Mouse (Mus musculus) embryonic facial prominence, embryonic 15.5 days (tissue): ENCODE measurements around the gene Zfp455. TPM values are rescaled to one million over a fixed set of nuclear protein-coding genes. Genes with fewer than 3 reads are reported as not detected.
"Not testable (repeated sequence)": the region's sequence is repeated elsewhere in the genome, so short reads cannot be mapped to it uniquely, and the experiment has no call there.

Experiments
- ATAC-seq: fragments of 200-750 bp; cut with Nextera tagmentation; 2 replicates; pipeline ENCODE4 v1.8.0; 2017; ENCODE audit warnings: low read depth, moderate TSS enrichment; ENCODE audit not compliant: insufficient number of reproducible peaks, low FRiP score, low TSS enrichment
- H3K27ac ChIP-seq: fragments of 300-500 bp; sonication (generic); replicated peaks from 2 replicates; pipeline ENCODE4 v1.5.1; 2015; ENCODE audit warnings: mild to moderate bottlenecking, inconsistent platforms
- H3K27me3 ChIP-seq: fragments of 300-500 bp; sonication (generic); 2 replicates; pipeline ENCODE4 v1.6.1; 2015; ENCODE audit warnings: inconsistent platforms
- H3K36me3 ChIP-seq: fragments of 300-500 bp; sonication (generic); 2 replicates; pipeline ENCODE4 v1.6.1; 2015; ENCODE audit warnings: mild to moderate bottlenecking, inconsistent platforms
- H3K4me1 ChIP-seq: fragments of 300-500 bp; sonication (generic); 2 replicates; pipeline ENCODE4 v1.6.1; 2015; ENCODE audit warnings: inconsistent platforms
- H3K4me2 ChIP-seq: fragments of 300-500 bp; sonication (generic); replicated peaks from 2 replicates; pipeline ENCODE4 v1.6.1; 2015; ENCODE audit warnings: mild to moderate bottlenecking, inconsistent platforms
- H3K4me3 ChIP-seq: fragments of 300-500 bp; sonication (generic); replicated peaks from 2 replicates; pipeline ENCODE4 v1.5.1; 2015; ENCODE audit warnings: mild to moderate bottlenecking, inconsistent platforms
- H3K9ac ChIP-seq: fragments of 300-500 bp; sonication (generic); 2 replicates; pipeline ENCODE4 v1.6.1; 2015; ENCODE audit warnings: inconsistent platforms
- H3K9me3 ChIP-seq: fragments of 300-500 bp; sonication (generic); replicated peaks from 2 replicates; pipeline ENCODE4 v1.6.1; 2016; ENCODE audit warnings: inconsistent platforms
- WGBS: fragments of 180-500 bp; shearing (Covaris S2); methylation state at CpG from one replicate; pipeline ENCODE4 v1.1.7; 2015; 5-methylcytosine and 5-hydroxymethylcytosine counted together
- polyA plus RNA-seq: library from polyadenylated mRNA; unstranded; fragments of >200 nt; fragmentation: Nextera tagmentation; extraction: Ambion mirVana; gene quantifications from 2 replicates; pipeline ENCODE4 v1.2.1, GENCODE M21; 2015

Zfp455 gene
- polyA plus RNA-seq = 2.2 and 2.6 TPM in 2 replicates

- no peaks in the 10 kb centered on the region for H3K9me3 ChIP-seq
- H3K36me3 ChIP-seq = no peaks in the 10 kb centered on the region
- H3K4me1 ChIP-seq = 0 out of 2 replicates have a peak, but pooled peaks cover 5% of the 10 kb centered on the region
- peak; percentile 87 for ATAC-seq
- 2% methylated on average over 13 of the region's 13 CpGs for WGBS
- peak within 1 kb of the TSS; percentile 75 for H3K4me3 ChIP-seq
- H3K27ac ChIP-seq = no peak within 1 kb of the TSS; the same call in 1 of the 2 replicates
- no peaks in the 10 kb centered on the region for H3K27me3 ChIP-seq
- H3K4me2 ChIP-seq = peak within 1 kb of the TSS; percentile 68
- H3K9ac ChIP-seq = peak within 1 kb of the TSS; percentile 77
Observed at GRCm38 (mm10) chr13:67194340-67194894, at the start of gene Zfp455. Gene Zfp455, plus strand, starts transcription at chr13:67194506.

- H3K27me3 ChIP-seq, H3K4me2 ChIP-seq, ATAC-seq, H3K27ac ChIP-seq, H3K4me3 ChIP-seq, H3K9me3 ChIP-seq, H3K4me1 ChIP-seq, H3K9ac ChIP-seq, H3K36me3 ChIP-seq: not testable (repeated sequence)
- WGBS = 64% methylated on average over 4 of the region's 4 CpGs
Observed at GRCm38 (mm10) chr13:67166122-67166521, 28.2 kb upstream of the Zfp455 start.

- H3K4me1 ChIP-seq, H3K27ac ChIP-seq: not testable (repeated sequence)
Observed at GRCm38 (mm10) chr13:67172991-67173722, 21.1 kb upstream of the Zfp455 start, which contains the start of gene Rsl1. Gene Rsl1, plus strand, starts transcription at chr13:67173182.

GRCm38 (mm10) chr13:67173723-67174055, 20.6 kb upstream of the Zfp455 start:
- no peak for ATAC-seq

More at GRCm38 (mm10) chr13:67172991-67173722, 21.1 kb upstream of the Zfp455 start, which contains the start of gene Rsl1:
- peak; percentile 95 for ATAC-seq
- 2% methylated on average over 17 of the region's 17 CpGs for WGBS
- H3K4me3 ChIP-seq = peak within 1 kb of the TSS; percentile 58
- H3K27me3 ChIP-seq, H3K36me3 ChIP-seq, H3K9me3 ChIP-seq: not testable (repeated sequence)
- H3K9ac ChIP-seq = peak within 1 kb of the TSS; percentile 47
- H3K4me2 ChIP-seq = peak within 1 kb of the TSS; percentile 59

GRCm38 (mm10) chr13:67201656-67202055, 7.3 kb downstream of the Zfp455 start:
- H3K9ac ChIP-seq = no peak overlapping the region
- no peak overlapping the region for H3K27ac ChIP-seq
- no peak overlapping the region for H3K4me2 ChIP-seq
- ATAC-seq = no peak
- 66% methylated on average over 3 of the region's 3 CpGs for WGBS
- no peaks in the 10 kb centered on the region for H3K36me3 ChIP-seq
- H3K9me3 ChIP-seq = no peaks in the 10 kb centered on the region
- no peaks in the 10 kb centered on the region for H3K27me3 ChIP-seq
- no peaks in the 10 kb centered on the region for H3K4me1 ChIP-seq
- no peak overlapping the region for H3K4me3 ChIP-seq

More at GRCm38 (mm10) chr13:67173723-67174055, 20.6 kb upstream of the Zfp455 start:
- H3K27me3 ChIP-seq = no peaks in the 10 kb centered on the region
- peaks cover 7% of the 10 kb centered on the region; the same call in 1 of the 2 replicates for H3K36me3 ChIP-seq
- H3K9ac ChIP-seq = no peak overlapping the region
- H3K4me3 ChIP-seq = peak overlapping the region; percentile 58
- no peaks in the 10 kb centered on the region for H3K9me3 ChIP-seq
- peaks cover 3% of the 10 kb centered on the region; the same call in 1 of the 2 replicates for H3K4me1 ChIP-seq
- H3K27ac ChIP-seq = no peak overlapping the region
- H3K4me2 ChIP-seq = peak overlapping the region; percentile 59
- 10% methylated on average over 5 of the region's 5 CpGs for WGBS

- H3K27me3 ChIP-seq = no peaks in the 10 kb centered on the region
Observed at GRCm38 (mm10) chr13:67214015-67214607, 19.8 kb downstream of the Zfp455 start.

More at GRCm38 (mm10) chr13:67214015-67214607, 19.8 kb downstream of the Zfp455 start:
- H3K9ac ChIP-seq = no peak overlapping the region
- H3K4me1 ChIP-seq = no peaks in the 10 kb centered on the region
- H3K36me3 ChIP-seq = no peaks in the 10 kb centered on the region
- H3K4me2 ChIP-seq = no peak overlapping the region
- 63% methylated on average over 4 of the region's 4 CpGs for WGBS
- H3K9me3 ChIP-seq = no peaks in the 10 kb centered on the region
- H3K4me3 ChIP-seq = no peak overlapping the region
- H3K27ac ChIP-seq = no peak overlapping the region
- no peak for ATAC-seq

Other genes with a start within 250 kb of the Zfp455 start
- gene Zfp712, start 133.3 kb upstream of the Zfp455 start, polyA plus RNA-seq = 4.1 and 4.4 TPM in 2 replicates
- 4.9 and 6.0 TPM in 2 replicates for gene Zfp708, start 96.5 kb upstream of the Zfp455 start, polyA plus RNA-seq
- 3.6 and 3.7 TPM in 2 replicates for gene Gm28557, start 85.9 kb upstream of the Zfp455 start, polyA plus RNA-seq
- gene Rslcan18, start 78.2 kb upstream of the Zfp455 start, polyA plus RNA-seq = 0.33 and 0.37 TPM in 2 replicates
- gene Zfp759, start 72.8 kb upstream of the Zfp455 start, polyA plus RNA-seq = 1.7 and 2.4 TPM in 2 replicates
- 6.1 and 7.2 TPM in 2 replicates for gene Rsl1, start 21.3 kb upstream of the Zfp455 start, polyA plus RNA-seq
- gene Zfp458, start 84.0 kb downstream of the Zfp455 start, polyA plus RNA-seq = 1.7 and 2.3 TPM in 2 replicates
- gene Zfp457, start 112.0 kb downstream of the Zfp455 start, polyA plus RNA-seq = 0.45 and 1.1 TPM in 2 replicates
- 2.1 and 2.6 TPM in 2 replicates for gene Zfp595, start 138.1 kb downstream of the Zfp455 start, polyA plus RNA-seq
- gene Gm28044, start 166.0 kb downstream of the Zfp455 start, polyA plus RNA-seq = not detected in 2 replicates
- 0.89 and 0.95 TPM in 2 replicates for gene Zfp953, start 166.1 kb downstream of the Zfp455 start, polyA plus RNA-seq
- 0.41 TPM in 1 of 2 replicates, not detected in the other for gene Gm28041, start 181.2 kb downstream of the Zfp455 start, polyA plus RNA-seq
- gene Zfp456, start 181.3 kb downstream of the Zfp455 start, polyA plus RNA-seq = 1.7 and 1.8 TPM in 2 replicates
- 6.1 and 7.2 TPM in 2 replicates for gene Zfp429, start 205.3 kb downstream of the Zfp455 start, polyA plus RNA-seq
- 1.2 and 1.6 TPM in 2 replicates for gene Zfp459, start 226.9 kb downstream of the Zfp455 start, polyA plus RNA-seq